Mouse (Mus musculus) G1E (cell line): Measurements from ENCODE around the gene Ugt1a6b. TPM values are rescaled to one million over a fixed set of nuclear protein-coding genes. Genes with fewer than 3 reads are reported as not detected.

ENCODE experiments used
- ATAC-seq: 2 replicates; pipeline ENCODE4 v1.8.0; 2016; ENCODE audit warnings: mild to moderate bottlenecking; ENCODE audit not compliant: insufficient number of reproducible peaks, poor library complexity, low FRiP score, severe bottlenecking; ENCODE audit errors: extremely low read depth
- DNase-seq: peaks from one replicate; pipeline ENCODE4 v3.0.0; 2012; ENCODE audit warnings: low spot score
- H3K27me3 ChIP-seq: 2 replicates; pipeline ENCODE4 v1.6.1; 2012; ENCODE audit warnings: mild to moderate bottlenecking, low read length, inconsistent platforms; ENCODE audit not compliant: insufficient read depth
- H3K36me3 ChIP-seq: replicated peaks from 2 replicates; pipeline ENCODE3; 2012; ENCODE audit warnings: mild to moderate bottlenecking, inconsistent platforms
- H3K4me1 ChIP-seq: 2 replicates; pipeline ENCODE4 v1.6.1; 2012; ENCODE audit warnings: low read depth, low read length, inconsistent platforms, mixed read lengths; ENCODE audit not compliant: insufficient read depth
- H3K4me3 ChIP-seq: 2 replicates; pipeline ENCODE4 v1.5.1; 2012; ENCODE audit warnings: low read depth, mild to moderate bottlenecking, inconsistent platforms, low read length, moderate library complexity, mixed read lengths
- H3K9me3 ChIP-seq: replicated peaks from 2 replicates; pipeline ENCODE4 v1.6.1; 2012; ENCODE audit warnings: inconsistent platforms
- CTCF ChIP-seq: IDR thresholded peaks from 2 replicates; pipeline ENCODE4 v1.5.1; 2012; ENCODE audit warnings: low read depth, low read length, inconsistent platforms, mixed read lengths
- GATA1 ChIP-seq: IDR thresholded peaks from 2 replicates; pipeline ENCODE4 v1.6.1; 2012; ENCODE audit warnings: borderline replicate concordance, low read length, inconsistent platforms, mixed read lengths
- GATA2 ChIP-seq: IDR thresholded peaks from 2 replicates; pipeline ENCODE4 v1.6.1; 2012; ENCODE audit warnings: low read depth, low read length, inconsistent platforms, borderline replicate concordance
- POLR2AphosphoS5 ChIP-seq: IDR thresholded peaks from 2 replicates; pipeline ENCODE4 v1.6.1; 2012; ENCODE audit warnings: low read depth, low read length, inconsistent platforms; ENCODE audit not compliant: insufficient replicate concordance
- TAL1 ChIP-seq: conservative IDR thresholded peaks from 2 replicates; pipeline ENCODE4 v1.6.1; 2012; ENCODE audit warnings: low read depth, low read length, inconsistent platforms, mixed read lengths
- polyA plus RNA-seq: library from polyadenylated mRNA; stranded (reverse); fragments of >175 nt; gene quantifications from 2 replicates; pipeline ENCODE4 v1.2.3, GENCODE M21; 2012
- total RNA-seq, 2 experiments: library from RNA; stranded (forward) in 1 of 2; stranded (reverse) in 1 of 2; fragments of 200-1000 nt in 1 of 2; fragments of >200 nt in 1 of 2; fragmentation: Nextera tagmentation in 1 of 2; gene quantifications; 2 replicates each; pipeline ENCODE4 v1.2.3; 2014 to 2017

Ugt1a6b gene
- total and polyA plus RNA-seq, 3 experiments, result 0.27 TPM; not detected in 2

DNA sequence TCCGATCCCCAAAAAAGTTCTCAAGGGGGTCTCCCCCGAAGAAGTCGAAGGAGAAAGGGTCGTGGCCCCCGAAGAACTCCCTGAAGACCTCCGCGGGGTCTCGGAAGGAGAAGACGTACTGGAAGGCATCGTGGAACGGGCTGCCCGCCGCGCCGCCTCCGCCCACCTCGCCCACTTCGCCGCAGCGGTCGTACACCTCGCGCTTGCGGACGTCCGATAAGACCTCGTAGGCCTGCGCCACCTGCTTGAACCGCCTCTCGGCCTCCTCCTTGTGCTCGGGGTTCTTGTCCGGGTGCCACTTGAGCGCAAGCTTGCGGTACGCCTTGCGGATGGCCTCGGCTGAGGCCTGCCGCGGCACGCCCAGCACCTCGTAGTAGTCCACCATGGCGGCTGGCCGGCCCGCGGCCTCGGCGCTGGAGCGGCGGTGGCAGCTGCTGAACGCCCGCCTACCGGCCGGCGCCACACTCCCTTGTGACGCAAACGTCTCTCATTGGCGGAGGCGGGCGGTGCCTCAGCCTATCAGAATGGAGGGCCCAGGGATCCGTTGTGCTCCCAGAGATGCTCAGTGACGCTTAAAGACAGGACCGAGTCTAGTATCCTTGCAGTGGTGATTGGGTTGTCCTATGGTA, 102.4 kb downstream of the Ugt1a6b start, which contains the start of gene Dnajb3:
TSS of gene Dnajb3 (minus strand) at position 489 of the 629 bp plus-strand sequence.
- H3K4me1 ChIP-seq, result no peaks in the 10 kb centered on the region
- H3K4me3 ChIP-seq, result no peak within 1 kb of the TSS
- ATAC-seq (no peak), DNase-seq (no peak)
- H3K9me3 ChIP-seq, result peaks cover 4% of the 10 kb centered on the region
- no peaks in the 10 kb centered on the region for H3K36me3 ChIP-seq
- H3K27me3 ChIP-seq, result peaks cover 3% of the 10 kb centered on the region
- TF ChIP-seq TAL1 (no peak), GATA1 (no peak), GATA2 (no peak), POLR2AphosphoS5 (no peak), CTCF (no peak)

DNA sequence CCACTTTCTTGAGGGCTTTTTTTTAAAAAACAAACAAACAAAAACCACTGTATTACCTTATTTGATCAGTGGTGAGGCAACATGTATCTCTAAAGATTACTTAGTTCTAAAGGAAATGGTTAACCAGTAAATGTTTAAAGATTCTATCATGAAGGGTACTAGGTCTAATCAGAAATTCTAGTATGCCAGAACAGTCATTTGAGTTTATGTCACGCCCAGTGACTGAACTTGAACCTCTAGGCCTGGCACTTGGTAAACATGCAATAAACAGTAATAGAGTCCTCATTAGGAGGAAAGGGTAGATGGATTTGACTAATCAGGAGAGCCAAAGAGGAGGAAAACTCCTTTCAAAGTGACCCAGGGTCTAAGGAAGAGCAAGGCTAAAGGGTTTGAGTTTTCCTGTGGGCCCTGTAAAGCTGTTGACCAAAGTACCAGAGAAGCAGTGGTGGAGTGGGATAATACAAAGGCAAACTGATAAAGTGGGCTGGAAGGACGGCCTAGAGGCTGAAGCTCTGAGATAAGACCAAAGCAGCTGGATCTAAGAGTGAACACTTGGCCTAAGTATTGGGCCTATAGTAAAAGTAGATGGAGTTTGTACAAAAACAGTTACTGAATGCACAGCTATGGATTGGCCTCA, 103.9 kb downstream of the Ugt1a6b start:
- ATAC-seq (no peak), DNase-seq (no peak)
- H3K4me1 ChIP-seq, result no peaks in the 10 kb centered on the region
- H3K36me3 ChIP-seq, result no peaks in the 10 kb centered on the region
- H3K9me3 ChIP-seq, result peaks cover 4% of the 10 kb centered on the region
- TF ChIP-seq GATA1, result no peak
- no peak for TF ChIP-seq GATA2
- no peak for TF ChIP-seq TAL1
- no peak for TF ChIP-seq CTCF
- no peak for TF ChIP-seq POLR2AphosphoS5
- H3K27me3 ChIP-seq, result no peaks in the 10 kb centered on the region; the same call in 1 of the 2 replicates
- no peak overlapping the region for H3K4me3 ChIP-seq

DNA sequence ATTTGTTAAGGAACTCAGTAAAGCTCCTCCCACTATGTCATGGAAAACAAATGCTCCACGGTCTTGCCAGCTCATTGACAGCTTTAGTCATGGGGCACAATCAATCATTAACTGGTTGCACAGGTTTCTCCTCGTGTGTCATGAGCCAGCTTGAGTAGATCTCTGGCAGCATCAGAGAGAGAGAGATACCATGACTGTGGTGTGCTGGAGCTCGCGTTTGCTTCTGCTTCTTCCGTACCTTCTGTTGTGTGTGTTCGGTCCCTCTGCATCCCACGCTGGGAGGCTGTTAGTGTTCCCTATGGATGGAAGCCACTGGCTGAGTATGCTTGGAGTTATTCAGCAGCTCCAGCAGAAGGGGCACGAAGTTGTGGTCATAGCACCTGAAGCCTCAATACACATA, 108.8 kb downstream of the Ugt1a6b start, which contains the start of gene Ugt1a1:
TSS of gene Ugt1a1 (plus strand) at position 148 of the 400 bp plus-strand sequence.
- TF ChIP-seq CTCF (no peak), POLR2AphosphoS5 (no peak), TAL1 (no peak), GATA2 (no peak), GATA1 (no peak)

DNA sequence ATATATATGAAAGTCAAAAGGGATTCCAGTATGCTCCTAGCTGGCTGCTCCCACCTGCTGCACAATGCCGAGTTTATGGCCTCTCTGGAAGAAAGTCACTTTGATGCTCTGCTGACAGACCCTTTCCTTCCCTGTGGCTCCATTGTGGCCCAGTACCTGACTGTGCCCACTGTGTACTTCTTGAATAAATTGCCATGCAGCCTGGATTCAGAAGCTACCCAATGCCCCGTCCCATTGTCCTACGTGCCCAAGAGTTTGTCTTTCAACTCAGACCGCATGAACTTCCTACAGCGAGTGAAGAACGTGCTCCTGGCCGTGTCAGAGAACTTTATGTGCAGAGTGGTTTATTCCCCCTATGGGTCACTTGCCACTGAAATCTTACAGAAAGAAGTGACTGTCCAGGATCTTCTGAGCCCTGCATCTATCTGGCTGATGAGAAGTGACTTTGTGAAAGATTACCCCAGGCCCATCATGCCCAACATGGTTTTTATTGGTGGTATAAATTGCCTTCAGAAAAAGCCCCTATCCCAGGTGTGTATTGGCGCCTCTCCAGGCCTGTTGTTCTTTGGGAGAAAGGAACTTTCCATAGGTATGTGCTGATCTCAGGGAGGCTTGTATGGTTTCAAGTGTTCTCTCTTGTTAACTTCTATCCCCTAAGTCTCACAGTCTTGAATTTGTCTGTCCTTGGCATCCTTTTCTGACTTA, 109.4 kb downstream of the Ugt1a6b start:
- H3K9me3 ChIP-seq, result no peaks in the 10 kb centered on the region
- H3K4me1 ChIP-seq, result no peaks in the 10 kb centered on the region
- DNase-seq (no peak), ATAC-seq (no peak)
- no peak overlapping the region for H3K4me3 ChIP-seq
- H3K36me3 ChIP-seq, result no peaks in the 10 kb centered on the region
- TF ChIP-seq GATA2 (no peak), CTCF (no peak), POLR2AphosphoS5 (no peak), GATA1 (no peak), TAL1 (no peak)
- no peaks in the 10 kb centered on the region for H3K27me3 ChIP-seq

More for the DNA sequence above, 108.8 kb downstream of the Ugt1a6b start, which contains the start of gene Ugt1a1:
- ATAC-seq (no peak), DNase-seq (no peak)
- H3K27me3 ChIP-seq, result no peaks in the 10 kb centered on the region
- no peaks in the 10 kb centered on the region for H3K9me3 ChIP-seq
- no peak within 1 kb of the TSS for H3K4me3 ChIP-seq
- no peaks in the 10 kb centered on the region for H3K4me1 ChIP-seq
- H3K36me3 ChIP-seq, result no peaks in the 10 kb centered on the region

DNA sequence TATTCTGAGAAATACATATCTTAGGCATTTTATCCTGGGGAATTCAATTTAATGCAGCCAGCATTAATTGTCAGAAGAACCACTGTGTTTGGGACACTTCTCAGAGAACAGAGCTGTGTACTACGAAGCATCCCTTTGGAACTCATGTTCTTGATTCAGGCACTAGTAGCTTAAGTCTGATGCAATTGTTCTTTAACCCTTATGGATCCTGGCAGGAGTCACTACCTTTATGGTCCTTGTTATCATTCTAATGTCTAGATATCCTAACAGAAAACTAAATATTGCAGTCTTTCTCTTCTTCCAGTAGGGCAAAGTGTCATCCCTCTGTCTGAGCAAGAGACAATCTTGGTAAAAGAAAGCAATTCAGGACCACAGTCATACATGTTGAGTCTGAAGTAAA, 110.0 kb downstream of the Ugt1a6b start:
- no peak overlapping the region for H3K4me3 ChIP-seq
- no peak for DNase-seq
- TF ChIP-seq POLR2AphosphoS5, result no peak
- TF ChIP-seq GATA1, result no peak
- TF ChIP-seq GATA2, result no peak
- TF ChIP-seq TAL1, result no peak
- TF ChIP-seq CTCF, result no peak
- no peaks in the 10 kb centered on the region for H3K4me1 ChIP-seq
- ATAC-seq, result no peak
- H3K9me3 ChIP-seq, result no peaks in the 10 kb centered on the region
- H3K27me3 ChIP-seq, result no peaks in the 10 kb centered on the region
- no peaks in the 10 kb centered on the region for H3K36me3 ChIP-seq

DNA sequence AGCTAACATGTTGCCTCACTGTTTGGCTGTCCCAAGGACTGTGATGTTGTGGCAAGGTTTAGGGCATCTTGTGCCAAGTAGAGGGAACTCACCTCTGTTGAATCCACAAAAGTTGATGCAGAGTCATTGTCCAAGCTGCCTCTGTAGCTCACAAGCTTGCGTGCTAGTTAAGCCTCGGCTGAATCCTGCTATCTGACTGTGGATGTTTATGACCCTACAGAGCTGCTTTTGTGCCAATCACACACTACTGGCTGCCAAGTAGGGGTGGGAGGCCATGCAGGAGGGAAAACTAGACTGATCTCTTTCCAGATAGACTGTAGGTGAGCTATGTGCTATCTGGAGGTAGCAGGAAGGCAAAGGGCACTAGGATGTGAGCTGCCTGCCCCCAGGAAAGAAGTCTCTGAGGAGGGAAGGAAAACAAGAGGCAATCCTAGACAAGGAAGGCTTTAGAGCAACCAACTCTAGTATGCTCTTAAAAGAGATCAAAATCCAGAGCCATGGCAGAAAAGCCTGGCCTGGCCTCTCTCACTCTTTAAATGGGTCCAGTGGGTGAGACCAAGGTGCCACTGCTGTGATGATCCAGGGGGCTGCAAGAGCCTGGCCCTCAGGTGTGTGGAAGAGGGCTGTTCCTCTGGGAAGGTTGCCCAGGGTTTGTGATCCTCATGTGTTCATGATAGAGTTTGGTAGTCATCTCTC, 110.9 kb downstream of the Ugt1a6b start:
- Histone ChIP-seq H3K36me3 (no peaks in the 10 kb centered on the region), H3K27me3 (no peaks in the 10 kb centered on the region), H3K4me1 (no peaks in the 10 kb centered on the region), H3K9me3 (no peaks in the 10 kb centered on the region), H3K4me3 (no peak overlapping the region)
- no peak for DNase-seq
- ATAC-seq, result no peak
- TF ChIP-seq CTCF, result no peak
- TF ChIP-seq GATA1, result 0 out of 2 replicates have a peak, but pooled peaks have one; percentile 59
- no peak for TF ChIP-seq TAL1
- TF ChIP-seq POLR2AphosphoS5, result 0 out of 2 replicates have a peak, but pooled peaks have one; percentile 18
- no peak for TF ChIP-seq GATA2
